In genomic region chr4:58551820-58552219, GRCm38 (mm10) we compare ENCODE assay signal across 8 mouse cellular contexts. TPM values are rescaled to one million over a fixed set of nuclear protein-coding genes. Genes with fewer than 3 reads are reported as not detected.
DNase-seq lines count a peak whose midpoint lies in the region; ATAC-seq and TF ChIP-seq lines count a peak whose summit lies in the region.

No protein-coding gene starts in this region.

- DNase-seq in c-Kit-positive CD71-positive TER-119-positive erythroid progenitor cells, embryonic 14.5 days (ENCODE audit: low spot score): peak; percentile 27
- peak; percentile 58 for DNase-seq in forebrain, postnatal 0 days
- DNase-seq in hindbrain, embryonic 10.5 days (ENCODE audit: low spot score): peak; percentile 86
- peak; percentile 57 to 76 for DNase-seq in layer of hippocampus, postnatal 10 days (ENCODE audit: low spot score in 2 of 2)
- DNase-seq in lung, postnatal 25 days (ENCODE audit: low spot score): peak; percentile 74
- DNase-seq in right cerebral cortex, adult 18-20 months: peak; percentile 39
- DNase-seq in urinary bladder, postnatal 25 days (ENCODE audit: low spot score): peak; percentile 85

- TF ChIP-seq EP300 in ES-Bruce4 (IDR thresholded peaks at IDR 0.05; ENCODE audit: insufficient read depth, low read depth, low read length): no peak

- 3% methylated on average over 4 of the region's 4 CpGs for WGBS in forebrain, postnatal 0 days
- WGBS in hindbrain, embryonic 10.5 days: 2% methylated on average over 4 of the region's 4 CpGs

- ATAC-seq in forebrain, postnatal 0 days: no peak

- peak; percentile 94 for TF ChIP-seq CTCF in ES-Bruce4 (IDR thresholded peaks at IDR 0.05; ENCODE audit: low read depth, low read length)
- peak; percentile 73 for TF ChIP-seq CTCF in forebrain, postnatal 0 days (IDR thresholded peaks at IDR 0.05; ENCODE audit: low read depth)

- H3K9me3 ChIP-seq in ES-Bruce4 (replicated peaks; ENCODE audit: control insufficient read depth, insufficient read depth, low read length, poor library complexity, severe bottlenecking): no peaks in the 10 kb centered on the region
- no peaks in the 10 kb centered on the region for H3K9me3 ChIP-seq in forebrain, postnatal 0 days (ENCODE audit: low read length)
- H3K9me3 ChIP-seq in hindbrain, embryonic 10.5 days: no peaks in the 10 kb centered on the region

- H3K4me2 ChIP-seq in forebrain, postnatal 0 days (ENCODE audit: low read depth): peak overlapping the region; percentile 99; the same call in 1 of the 2 replicates

- H3K27me3 ChIP-seq in ES-Bruce4 (ENCODE audit: control insufficient read depth, insufficient read depth, low read length, poor library complexity, severe bottlenecking): no peaks in the 10 kb centered on the region
- H3K27me3 ChIP-seq in forebrain, postnatal 0 days (ENCODE audit: insufficient read depth, low read length): peaks cover 6% of the 10 kb centered on the region; the same call in 1 of the 2 replicates
- H3K27me3 ChIP-seq in hindbrain, embryonic 10.5 days (ENCODE audit: insufficient read depth, poor library complexity, severe bottlenecking): peaks cover 7% of the 10 kb centered on the region; the same call in 1 of the 2 replicates

- H3K27ac ChIP-seq in ES-Bruce4 (ENCODE audit: insufficient read depth, low read length): no peak overlapping the region
- H3K27ac ChIP-seq in forebrain, postnatal 0 days (ENCODE audit: low read depth, low read length): no peak overlapping the region
- peak overlapping the region; percentile 90; the same call in 1 of the 2 replicates for H3K27ac ChIP-seq in hindbrain, embryonic 10.5 days

- H3K36me3 ChIP-seq in ES-Bruce4 (ENCODE audit: control insufficient read depth, insufficient read depth, low read length, poor library complexity, severe bottlenecking): no peaks in the 10 kb centered on the region
- H3K36me3 ChIP-seq in forebrain, postnatal 0 days (ENCODE audit: insufficient read depth): no peaks in the 10 kb centered on the region
- peaks cover 5% of the 10 kb centered on the region; the same call in 1 of the 2 replicates for H3K36me3 ChIP-seq in hindbrain, embryonic 10.5 days

- no peak overlapping the region for H3K4me3 ChIP-seq in ES-Bruce4 (ENCODE audit: low read depth, low read length)
- no peak overlapping the region for H3K4me3 ChIP-seq in forebrain, postnatal 0 days (ENCODE audit: low read depth, low read length)
- peak overlapping the region; percentile 75 for H3K4me3 ChIP-seq in hindbrain, embryonic 10.5 days

- no peak for TF ChIP-seq POLR2A in ES-Bruce4 (IDR thresholded peaks at IDR 0.05; ENCODE audit: insufficient read depth, low read length)

- no peak overlapping the region for H3K9ac ChIP-seq in ES-Bruce4 (ENCODE audit: low read depth, poor library complexity, severe bottlenecking)
- H3K9ac ChIP-seq in forebrain, postnatal 0 days: no peak overlapping the region

- H3K4me1 ChIP-seq in ES-Bruce4 (ENCODE audit: control insufficient read depth, insufficient read depth, low read length): no peaks in the 10 kb centered on the region
- no peaks in the 10 kb centered on the region for H3K4me1 ChIP-seq in forebrain, postnatal 0 days (ENCODE audit: insufficient read depth)
- peaks cover 49% of the 10 kb centered on the region for H3K4me1 ChIP-seq in hindbrain, embryonic 10.5 days (replicated peaks)

RNA-seq across cellular contexts. Expression of gene Lpar1, which starts 1.9 kb away (rescaled TPM):
- polyA plus RNA-seq in ES-Bruce4 (2011; ENCODE audit: insufficient read depth, insufficient read length, low read depth, missing spikeins): 6.0 and 7.6 TPM in 2 replicates
- total RNA-seq in forebrain, postnatal 0 days (2014; rRNA removed): 15.5 and 17.3 TPM in 2 replicates
- polyA plus RNA-seq in forebrain, postnatal 0 days (2015; fragmentation: Nextera tagmentation; extraction: Ambion mirVana): 26.2 and 26.4 TPM in 2 replicates
- polyA plus RNA-seq in hindbrain, embryonic 10.5 days (2016; fragmentation: Nextera tagmentation; extraction: Ambion mirVana): 46.1 and 58.2 TPM in 2 replicates
- total RNA-seq in layer of hippocampus, postnatal 10 days (2021): 1 to 10 TPM; 8.0 to 9.9 TPM

Comparison
In these comparisons a context has a peak if more than half of its experiments do, and no peak if none do; other contexts are left out.
1. DNase-seq: peak in every context shown above with its lines; median percentile 86 in hindbrain, embryonic 10.5 days; 85 in urinary bladder, postnatal 25 days; 74 in lung, postnatal 25 days; 66 in layer of hippocampus, postnatal 10 days; 58 in forebrain, postnatal 0 days; 39 in right cerebral cortex, adult 18-20 months; 27 in c-Kit-positive CD71-positive TER-119-positive erythroid progenitor cells, embryonic 14.5 days.